Mouse (Mus musculus) embryonic fibroblast, embryonic 13.5 days (primary cell): Measurements from ENCODE around the gene Caskin2. TPM values are rescaled to one million over a fixed set of nuclear protein-coding genes. Genes with fewer than 3 reads are reported as not detected.

Experiments
- H3K27ac ChIP-seq: 2 replicates; pipeline ENCODE4 v1.5.1; 2012; ENCODE audit warnings: low read length, control low read depth, inconsistent platforms; ENCODE audit not compliant: insufficient read depth
- H3K4me1 ChIP-seq: 2 replicates; pipeline ENCODE4 v1.6.1; 2011; ENCODE audit warnings: low read length; ENCODE audit not compliant: control insufficient read depth, insufficient read depth
- H3K4me3 ChIP-seq: 2 replicates; pipeline ENCODE4 v1.5.1; 2011; ENCODE audit warnings: mild to moderate bottlenecking, control low read depth, low read length; ENCODE audit not compliant: insufficient read depth
- CTCF ChIP-seq: IDR thresholded peaks from 2 replicates; pipeline ENCODE4 v1.5.1; 2011; ENCODE audit warnings: mild to moderate bottlenecking, control low read depth, low read length, moderate library complexity, borderline replicate concordance; ENCODE audit not compliant: insufficient read depth
- POLR2A ChIP-seq: IDR thresholded peaks from 2 replicates; pipeline ENCODE4 v1.6.1; 2011; ENCODE audit warnings: low read depth, mild to moderate bottlenecking, control low read depth, low read length, moderate library complexity
- polyA plus RNA-seq: library from polyadenylated mRNA; stranded (reverse); fragments of >200 nt; gene quantifications from 2 replicates; pipeline ENCODE4 v1.2.4, GENCODE M21; 2011; ENCODE audit warnings: low read depth; ENCODE audit not compliant: missing spikeins, insufficient read length

Gene Caskin2
- polyA plus RNA-seq, 1 experiment = 13.1 TPM

GRCm38 (mm10) chr11:115843141-115843890 lies 29.9 kb upstream of the Caskin2 start:
- Histone ChIP-seq H3K4me1 (0 out of 2 replicates have a peak, but pooled peaks cover 3% of the 10 kb centered on the region), H3K4me3 (no peak overlapping the region), H3K27ac (no peak overlapping the region)
- TF ChIP-seq CTCF (no peak), POLR2A (no peak)

- H3K4me3 ChIP-seq = no peak overlapping the region
- TF ChIP-seq POLR2A (no peak; the same call in 1 of the 2 replicates), CTCF (no peak)
- H3K4me1 ChIP-seq = 0 out of 2 replicates have a peak, but pooled peaks cover 3% of the 10 kb centered on the region
- H3K27ac ChIP-seq = peak overlapping the region; percentile 75
Measured at GRCm38 (mm10) chr11:115841961-115842550, 28.6 kb upstream of the Caskin2 start.

- Histone ChIP-seq H3K4me1 (0 out of 2 replicates have a peak, but pooled peaks cover 3% of the 10 kb centered on the region), H3K27ac (peak overlapping the region; percentile 75; the same call in 1 of the 2 replicates), H3K4me3 (no peak overlapping the region)
- no peak for TF ChIP-seq POLR2A
- no peak for TF ChIP-seq CTCF
Measured at GRCm38 (mm10) chr11:115841044-115841443, 27.6 kb upstream of the Caskin2 start.

GRCm38 (mm10) chr11:115839732-115840131 lies 26.3 kb upstream of the Caskin2 start:
- Histone ChIP-seq H3K4me3 (no peak overlapping the region), H3K27ac (no peak overlapping the region), H3K4me1 (0 out of 2 replicates have a peak, but pooled peaks cover 3% of the 10 kb centered on the region)
- TF ChIP-seq CTCF (no peak), POLR2A (no peak)

GRCm38 (mm10) chr11:115838895-115839311 lies 25.5 kb upstream of the Caskin2 start:
- Histone ChIP-seq H3K4me1 (0 out of 2 replicates have a peak, but pooled peaks cover 3% of the 10 kb centered on the region), H3K4me3 (no peak overlapping the region), H3K27ac (no peak overlapping the region)
- no peak for TF ChIP-seq CTCF
- no peak for TF ChIP-seq POLR2A

GRCm38 (mm10) chr11:115837606-115838345 lies 24.3 kb upstream of the Caskin2 start:
- TF ChIP-seq POLR2A (no peak), CTCF (no peak)
- peaks cover 3% of the 10 kb centered on the region; the same call in 1 of the 2 replicates for H3K4me1 ChIP-seq
- H3K4me3 ChIP-seq = no peak overlapping the region
- no peak overlapping the region for H3K27ac ChIP-seq

- Histone ChIP-seq H3K4me1 (no peaks in the 10 kb centered on the region; the same call in 1 of the 2 replicates), H3K27ac (no peak overlapping the region), H3K4me3 (no peak overlapping the region)
- TF ChIP-seq POLR2A (no peak), CTCF (no peak)
Measured at GRCm38 (mm10) chr11:115836656-115837395, 23.4 kb upstream of the Caskin2 start.

- no peak overlapping the region for H3K27ac ChIP-seq
- H3K4me3 ChIP-seq = no peak overlapping the region
- H3K4me1 ChIP-seq = no peaks in the 10 kb centered on the region; the same call in 1 of the 2 replicates
- no peak for TF ChIP-seq POLR2A
- no peak for TF ChIP-seq CTCF
Measured at GRCm38 (mm10) chr11:115834033-115834432, 20.6 kb upstream of the Caskin2 start.

GRCm38 (mm10) chr11:115833021-115833513 lies 19.6 kb upstream of the Caskin2 start:
- Histone ChIP-seq H3K27ac (no peak overlapping the region), H3K4me3 (no peak overlapping the region), H3K4me1 (no peaks in the 10 kb centered on the region; the same call in 1 of the 2 replicates)
- TF ChIP-seq CTCF = no peak
- TF ChIP-seq POLR2A = no peak
